Mouse (Mus musculus) stomach, embryonic 15.5 days (tissue): ENCODE measurements around the gene Sox6. TPM values are rescaled to one million over a fixed set of nuclear protein-coding genes. Genes with fewer than 3 reads are reported as not detected.

Source experiments
- ATAC-seq: fragments of 200-750 bp; cut with Nextera tagmentation; 2 replicates; pipeline ENCODE4 v1.8.0; 2017; ENCODE audit warnings: low read depth, moderate number of reproducible peaks, moderate TSS enrichment; ENCODE audit not compliant: insufficient read depth, low FRiP score
- H3K27ac ChIP-seq: fragments of 300-500 bp; sonication (generic); 2 replicates; pipeline ENCODE4 v1.5.1; 2015; ENCODE audit warnings: mild to moderate bottlenecking, inconsistent platforms
- H3K27me3 ChIP-seq: fragments of 300-500 bp; sonication (generic); replicated peaks from 2 replicates; pipeline ENCODE4 v1.6.1; 2015; ENCODE audit warnings: inconsistent platforms
- H3K36me3 ChIP-seq: fragments of 300-500 bp; sonication (generic); 2 replicates; pipeline ENCODE4 v1.6.1; 2015; ENCODE audit warnings: inconsistent platforms
- H3K4me1 ChIP-seq: fragments of 300-500 bp; sonication (generic); 2 replicates; pipeline ENCODE4 v1.6.1; 2015; ENCODE audit warnings: inconsistent platforms
- H3K4me2 ChIP-seq: fragments of 300-500 bp; sonication (generic); 2 replicates; pipeline ENCODE4 v1.6.1; 2015; ENCODE audit warnings: mild to moderate bottlenecking, inconsistent platforms
- H3K4me3 ChIP-seq: fragments of 300-500 bp; sonication (generic); replicated peaks from 2 replicates; pipeline ENCODE4 v1.5.1; 2015; ENCODE audit warnings: inconsistent platforms
- H3K9ac ChIP-seq: fragments of 300-500 bp; sonication (generic); 2 replicates; pipeline ENCODE4 v1.6.1; 2015; ENCODE audit warnings: inconsistent platforms
- H3K9me3 ChIP-seq: fragments of 300-500 bp; sonication (generic); 2 replicates; pipeline ENCODE4 v1.6.1; 2016; ENCODE audit warnings: inconsistent platforms
- whole genome bisulfite sequencing: fragments of 180-500 bp; shearing (Covaris S2); methylation state at CpG from one replicate; pipeline ENCODE4 v1.1.7; 2015; 5-methylcytosine and 5-hydroxymethylcytosine counted together
- polyA plus RNA-seq: library from polyadenylated mRNA; unstranded; fragments of >200 nt; fragmentation: Nextera tagmentation; extraction: Ambion mirVana; gene quantifications from 2 replicates; pipeline ENCODE4 v1.2.1, GENCODE M21; 2015

Sox6 gene
- polyA plus RNA-seq, 1 experiment from 2014 or later, result 42.4 TPM

DNA sequence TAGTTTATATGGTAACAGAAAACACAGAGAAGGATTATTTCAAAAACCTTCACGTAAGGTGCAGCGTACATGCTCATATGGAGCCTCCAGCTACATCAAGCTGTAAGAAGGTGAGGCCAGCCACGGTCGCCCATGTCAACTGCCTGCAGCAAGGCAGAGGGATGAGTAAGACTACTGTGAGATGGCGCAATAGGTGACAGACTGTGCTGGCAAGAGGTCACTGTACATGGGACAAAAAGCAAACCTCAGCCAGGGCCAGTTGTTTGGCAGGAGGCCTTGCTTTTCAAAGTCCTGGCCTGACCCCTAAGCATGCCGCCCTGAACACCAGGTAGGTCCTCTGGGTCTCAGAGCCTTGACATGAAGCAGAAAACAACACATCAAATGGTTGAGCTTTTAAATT is 194.2 kb downstream of the Sox6 start:
- H3K36me3 ChIP-seq, result no peaks in the 10 kb centered on the region
- peak; percentile 84 for ATAC-seq
- no peak overlapping the region for H3K4me3 ChIP-seq
- no peaks in the 10 kb centered on the region for H3K9me3 ChIP-seq
- H3K27me3 ChIP-seq, result no peaks in the 10 kb centered on the region
- H3K27ac ChIP-seq, result no peak overlapping the region
- H3K4me2 ChIP-seq, result no peak overlapping the region
- WGBS, result 81% methylated on average over 6 of the region's 6 CpGs
- H3K4me1 ChIP-seq, result no peaks in the 10 kb centered on the region
- no peak overlapping the region for H3K9ac ChIP-seq

DNA sequence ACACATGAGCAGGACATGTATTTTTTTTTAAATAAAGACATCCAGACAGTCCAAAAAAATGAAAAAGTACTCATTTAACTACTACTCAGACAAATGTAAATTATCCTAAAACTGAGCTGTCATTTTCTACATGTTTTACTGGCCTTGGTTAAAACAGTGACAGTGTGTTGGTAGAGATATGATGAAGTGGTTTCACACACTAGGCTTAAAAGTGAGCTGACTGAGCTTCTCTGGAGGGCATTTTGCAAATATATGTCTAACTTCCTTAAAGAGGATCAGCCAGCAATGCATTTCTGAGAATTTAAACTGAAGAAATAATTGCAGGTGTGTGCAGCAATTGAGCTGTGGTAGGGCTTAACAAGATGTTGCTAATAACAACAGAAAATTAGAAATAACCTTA is 196.3 kb downstream of the Sox6 start:
- H3K4me2 ChIP-seq, result no peak overlapping the region
- H3K4me1 ChIP-seq, result no peaks in the 10 kb centered on the region
- no peaks in the 10 kb centered on the region for H3K27me3 ChIP-seq
- H3K9ac ChIP-seq, result no peak overlapping the region
- no peak overlapping the region for H3K4me3 ChIP-seq
- H3K9me3 ChIP-seq, result no peaks in the 10 kb centered on the region
- H3K36me3 ChIP-seq, result no peaks in the 10 kb centered on the region
- ATAC-seq, result no peak
- no peak overlapping the region for H3K27ac ChIP-seq

DNA sequence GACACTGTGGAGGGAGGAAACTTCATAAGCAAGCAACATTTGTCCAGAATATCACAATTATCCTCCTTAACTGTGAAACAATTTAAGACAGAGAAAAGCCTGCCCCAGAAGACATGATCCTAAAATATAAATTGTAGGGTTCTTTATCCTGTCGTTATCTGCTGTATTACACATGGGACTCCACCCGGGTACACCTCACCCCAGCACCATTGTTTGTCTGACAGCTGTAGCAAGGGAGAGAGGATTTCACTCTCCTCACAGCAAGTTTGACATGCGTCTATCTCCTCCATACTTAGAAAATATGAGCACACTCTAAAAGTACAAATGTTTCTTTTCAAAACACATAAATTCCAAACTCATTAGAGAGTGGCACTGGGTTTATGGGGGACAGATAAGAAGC is 198.0 kb downstream of the Sox6 start:
- no peak overlapping the region for H3K27ac ChIP-seq
- H3K4me2 ChIP-seq, result no peak overlapping the region
- no peaks in the 10 kb centered on the region for H3K27me3 ChIP-seq

DNA sequence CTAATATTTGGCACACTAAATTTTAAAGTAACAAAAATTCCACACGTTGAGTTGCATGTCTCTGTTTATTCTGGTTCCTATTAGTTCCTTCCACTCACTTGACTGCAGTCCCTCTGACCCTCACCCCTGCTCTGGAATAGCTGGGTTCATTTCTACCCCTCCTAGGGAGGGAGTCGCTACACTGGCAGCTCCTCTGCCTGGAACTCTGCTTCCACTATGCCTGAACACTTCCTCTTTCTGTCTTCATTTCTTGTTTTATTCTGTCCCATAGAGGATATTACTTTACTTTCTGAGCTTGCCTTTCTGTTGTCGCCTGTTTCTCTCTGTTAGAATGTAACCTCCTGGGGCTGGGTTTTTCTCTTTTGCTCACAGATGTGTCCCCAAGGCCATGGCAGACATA is 203.6 kb downstream of the Sox6 start:
- Histone ChIP-seq H3K27ac (no peak overlapping the region), H3K9me3 (no peaks in the 10 kb centered on the region), H3K27me3 (no peaks in the 10 kb centered on the region), H3K9ac (no peak overlapping the region), H3K4me2 (no peak overlapping the region), H3K4me3 (no peak overlapping the region), H3K36me3 (no peaks in the 10 kb centered on the region), H3K4me1 (peaks cover 3% of the 10 kb centered on the region; the same call in 1 of the 2 replicates)
- 71% methylated on average over 3 of the region's 3 CpGs for WGBS
- no peak for ATAC-seq

More for the DNA sequence above, 198.0 kb downstream of the Sox6 start:
- H3K36me3 ChIP-seq, result no peaks in the 10 kb centered on the region
- no peak overlapping the region for H3K4me3 ChIP-seq
- H3K9me3 ChIP-seq, result no peaks in the 10 kb centered on the region
- no peaks in the 10 kb centered on the region for H3K4me1 ChIP-seq
- ATAC-seq, result no peak
- WGBS, result 55% methylated on average over 3 of the region's 3 CpGs
- H3K9ac ChIP-seq, result no peak overlapping the region

DNA sequence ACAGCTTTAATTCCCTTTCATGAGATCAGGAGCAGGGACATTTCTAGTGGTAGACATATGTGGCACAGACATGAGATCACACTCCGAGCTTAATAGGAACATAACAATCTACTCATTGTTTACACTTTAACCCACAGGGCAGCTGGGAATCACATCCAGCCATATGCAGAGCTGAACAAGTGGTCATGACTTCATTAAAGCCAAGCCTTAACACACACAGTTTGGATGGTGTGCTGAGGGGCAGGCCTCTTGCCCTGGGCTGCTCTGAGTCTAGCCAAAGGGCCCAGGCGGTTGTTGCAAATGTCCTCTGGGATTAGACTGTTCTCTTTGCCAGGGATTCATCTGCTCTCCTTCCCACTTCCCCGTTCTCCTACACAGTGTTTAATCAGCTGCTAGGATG is 204.9 kb downstream of the Sox6 start:
- no peaks in the 10 kb centered on the region for H3K36me3 ChIP-seq
- no peak for ATAC-seq
- no peak overlapping the region for H3K4me2 ChIP-seq
- no peak overlapping the region for H3K27ac ChIP-seq
- no peaks in the 10 kb centered on the region for H3K27me3 ChIP-seq
- H3K9ac ChIP-seq, result no peak overlapping the region
- H3K9me3 ChIP-seq, result no peaks in the 10 kb centered on the region
- no peak overlapping the region for H3K4me3 ChIP-seq
- WGBS, result 51% methylated on average over 3 of the region's 3 CpGs
- peaks cover 6% of the 10 kb centered on the region; the same call in 1 of the 2 replicates for H3K4me1 ChIP-seq

DNA sequence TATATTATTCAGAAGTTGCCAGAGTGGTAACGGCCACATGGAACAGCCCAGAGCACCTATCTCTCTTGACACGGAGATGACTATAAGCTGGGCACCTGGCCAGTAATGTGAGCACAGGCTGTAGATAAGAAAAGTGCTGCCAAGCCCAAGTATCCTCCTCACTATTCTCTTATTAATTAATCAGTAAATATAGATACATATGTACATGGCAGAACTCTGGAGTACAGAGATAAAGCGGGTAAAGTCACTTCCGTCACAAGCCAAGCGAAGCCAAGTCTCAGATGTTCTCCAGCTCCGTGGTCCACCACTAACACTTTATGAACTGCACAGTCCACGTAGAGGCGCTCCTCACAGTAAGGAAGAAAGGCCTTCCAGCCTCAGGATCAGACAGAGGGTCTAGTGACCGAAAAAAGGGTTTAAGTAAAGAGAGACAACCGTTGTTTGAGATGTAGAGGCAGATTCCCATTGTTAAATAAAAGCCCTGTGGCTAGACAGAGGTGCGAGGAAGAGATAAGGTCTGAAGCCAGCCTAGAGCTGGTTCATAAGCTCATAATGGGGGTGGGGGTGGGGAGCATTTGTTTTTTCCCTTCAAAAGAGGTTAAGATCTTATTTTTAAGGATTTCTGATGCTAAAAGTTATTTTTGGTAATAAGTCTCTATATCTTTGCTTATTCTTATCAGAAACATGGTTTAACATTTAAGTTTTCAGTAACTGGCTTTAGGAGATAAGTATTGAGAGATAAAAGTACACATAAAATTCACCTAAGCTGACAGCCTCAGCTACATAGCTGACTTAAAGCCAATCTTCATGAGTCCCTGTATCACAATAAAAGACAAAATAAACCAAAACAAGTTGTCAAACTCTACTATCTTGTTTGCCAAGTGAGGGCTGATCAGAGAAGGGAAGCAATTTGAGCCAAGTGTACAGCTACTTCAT is 207.4 kb downstream of the Sox6 start:
- peak; percentile 84 for ATAC-seq
- H3K4me3 ChIP-seq, result no peak overlapping the region
- no peak overlapping the region for H3K9ac ChIP-seq
- WGBS, result 67% methylated on average over 11 of the region's 11 CpGs
- peaks cover 11% of the 10 kb centered on the region; the same call in 1 of the 2 replicates for H3K4me1 ChIP-seq
- H3K9me3 ChIP-seq, result no peaks in the 10 kb centered on the region
- H3K27ac ChIP-seq, result no peak overlapping the region
- no peaks in the 10 kb centered on the region for H3K27me3 ChIP-seq
- no peak overlapping the region for H3K4me2 ChIP-seq
- H3K36me3 ChIP-seq, result no peaks in the 10 kb centered on the region

DNA sequence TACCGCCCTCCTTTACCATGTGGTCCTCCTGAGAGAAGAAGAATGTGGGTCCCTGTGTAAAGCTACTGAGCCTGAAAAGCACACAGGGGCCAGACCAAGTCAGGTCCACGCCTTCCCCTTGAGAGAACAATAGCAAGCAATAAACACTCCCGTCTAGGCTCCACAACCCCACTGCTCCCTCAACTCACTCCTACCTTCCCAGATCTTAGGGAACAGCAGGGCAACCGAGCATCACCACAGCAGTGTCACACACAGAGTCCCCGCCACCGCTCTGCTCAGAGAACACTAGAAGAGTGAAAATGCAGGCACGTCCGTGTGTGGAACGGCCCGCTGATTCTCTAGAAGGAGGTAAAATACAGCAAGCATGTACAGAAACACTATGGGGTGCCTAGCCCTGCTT is 208.2 kb downstream of the Sox6 start:
- 58% methylated on average over 10 of the region's 10 CpGs for WGBS
- Histone ChIP-seq H3K9me3 (no peaks in the 10 kb centered on the region), H3K27me3 (no peaks in the 10 kb centered on the region), H3K36me3 (no peaks in the 10 kb centered on the region), H3K4me3 (no peak overlapping the region), H3K9ac (no peak overlapping the region), H3K27ac (peak overlapping the region; percentile 0; the same call in 1 of the 2 replicates), H3K4me2 (no peak overlapping the region), H3K4me1 (peaks cover 20% of the 10 kb centered on the region; the same call in 1 of the 2 replicates)
- ATAC-seq, result no peak

DNA sequence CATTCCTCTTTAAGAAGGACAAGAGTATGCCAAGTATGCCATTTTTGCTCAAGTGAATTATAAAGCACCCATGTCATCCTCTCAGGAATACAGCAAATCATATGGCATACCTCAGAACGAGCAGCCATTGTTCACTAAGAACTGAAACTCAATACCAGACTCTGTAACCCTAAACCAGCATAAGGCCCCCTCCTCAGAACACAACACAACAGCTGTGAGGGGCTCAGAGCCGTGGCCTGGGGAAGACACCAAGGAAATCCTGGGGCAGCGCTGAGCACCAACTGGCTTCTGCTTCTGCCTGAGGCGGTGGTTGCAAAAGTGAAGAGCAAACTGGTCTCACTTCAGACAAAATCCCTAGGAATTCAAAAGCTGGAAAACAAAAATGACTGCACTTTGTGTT is 208.8 kb downstream of the Sox6 start:
- Histone ChIP-seq H3K9ac (no peak overlapping the region), H3K9me3 (no peaks in the 10 kb centered on the region), H3K4me2 (no peak overlapping the region), H3K4me3 (no peak overlapping the region), H3K36me3 (no peaks in the 10 kb centered on the region), H3K4me1 (peaks cover 24% of the 10 kb centered on the region; the same call in 1 of the 2 replicates), H3K27ac (no peak overlapping the region), H3K27me3 (no peaks in the 10 kb centered on the region)
- ATAC-seq, result no peak
- 30% methylated on average over 4 of the region's 4 CpGs for WGBS

DNA sequence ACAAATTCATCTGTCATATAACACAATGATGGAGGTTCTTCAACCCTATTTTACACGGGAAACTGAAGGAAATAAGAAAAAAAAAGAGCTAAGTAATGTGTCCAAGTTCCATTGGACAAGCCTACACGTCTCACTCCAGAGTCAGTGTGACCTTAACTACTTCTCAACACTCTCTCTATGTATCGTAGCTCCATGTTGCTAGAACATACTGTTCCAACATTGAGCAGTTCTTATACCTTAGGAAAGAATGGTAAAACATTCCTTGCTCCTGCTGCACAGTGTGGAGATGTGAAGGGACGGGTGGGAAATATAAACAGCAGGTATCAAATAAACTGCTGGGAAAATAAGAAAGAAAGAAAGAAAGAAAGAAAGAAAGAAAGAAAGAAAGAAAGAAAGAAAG is 209.3 kb downstream of the Sox6 start:
- no peaks in the 10 kb centered on the region for H3K9me3 ChIP-seq
- 61% methylated on average over 4 of the region's 4 CpGs for WGBS
- peaks cover 29% of the 10 kb centered on the region; the same call in 1 of the 2 replicates for H3K4me1 ChIP-seq

DNA sequence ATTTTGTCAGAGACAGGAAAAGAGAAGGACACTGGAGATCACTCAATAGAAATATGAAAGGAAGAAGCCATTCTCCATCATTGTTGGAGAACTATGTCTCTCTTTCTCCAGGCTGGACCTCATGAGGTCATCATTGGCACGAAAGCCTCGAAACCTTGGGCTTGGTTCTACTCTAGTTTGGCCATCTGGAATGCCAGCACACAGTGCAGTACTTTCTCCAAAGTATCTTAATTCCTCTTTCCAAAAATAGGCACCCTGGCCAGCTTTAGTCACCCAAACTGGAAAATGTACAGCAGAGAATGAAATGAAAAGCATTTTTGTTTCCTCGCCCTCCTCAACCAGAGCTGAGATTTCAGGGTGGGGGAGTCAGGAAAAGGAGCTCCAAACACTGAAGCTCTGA is 213.3 kb downstream of the Sox6 start:
- no peak overlapping the region for H3K9ac ChIP-seq
- H3K4me2 ChIP-seq, result no peak overlapping the region
- H3K27me3 ChIP-seq, result no peaks in the 10 kb centered on the region
- H3K4me1 ChIP-seq, result peaks cover 29% of the 10 kb centered on the region; the same call in 1 of the 2 replicates
- no peak overlapping the region for H3K4me3 ChIP-seq
- H3K36me3 ChIP-seq, result no peaks in the 10 kb centered on the region
- no peaks in the 10 kb centered on the region for H3K9me3 ChIP-seq
- WGBS, result 62% methylated on average over 3 of the region's 3 CpGs
- ATAC-seq, result no peak; the same call in 1 of the 2 replicates
- H3K27ac ChIP-seq, result peak overlapping the region; percentile 40; the same call in 1 of the 2 replicates

More for the DNA sequence above, 209.3 kb downstream of the Sox6 start:
- no peak overlapping the region for H3K4me3 ChIP-seq
- H3K4me2 ChIP-seq, result no peak overlapping the region
- no peaks in the 10 kb centered on the region for H3K27me3 ChIP-seq
- ATAC-seq, result no peak
- no peak overlapping the region for H3K27ac ChIP-seq
- no peaks in the 10 kb centered on the region for H3K36me3 ChIP-seq
- H3K9ac ChIP-seq, result no peak overlapping the region

DNA sequence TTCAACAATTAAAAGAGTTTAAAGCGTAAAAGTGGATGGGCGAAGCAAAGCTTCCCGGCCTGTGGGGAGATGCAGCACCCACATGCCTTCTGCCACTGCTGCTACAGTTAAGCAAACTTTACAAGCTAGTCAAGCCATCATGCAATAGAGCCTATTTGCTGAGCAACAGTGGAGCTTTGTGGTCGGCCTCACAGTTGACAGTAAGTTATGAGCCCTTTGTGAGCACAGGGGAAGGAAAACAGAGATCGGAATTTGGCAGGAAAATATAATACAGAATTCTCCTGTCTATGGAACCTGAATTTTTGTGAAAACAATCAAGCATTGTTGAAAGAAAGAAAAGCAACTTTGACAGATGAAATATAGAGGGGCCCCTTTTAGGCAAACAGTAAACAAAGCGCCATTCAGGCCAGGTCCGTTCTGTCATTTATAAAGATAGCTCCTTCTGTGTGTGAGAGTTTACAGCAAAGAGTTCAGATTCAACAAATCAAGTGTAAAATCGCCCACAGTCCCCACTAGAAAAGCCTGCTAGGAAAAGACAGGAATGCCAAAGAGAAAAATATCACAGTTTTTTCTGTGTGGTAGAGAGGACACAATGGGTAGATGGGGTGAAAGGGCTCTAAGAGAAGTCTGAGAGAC is 213.9 kb downstream of the Sox6 start:
- peak; percentile 66; the same call in 1 of the 2 replicates for ATAC-seq
- Histone ChIP-seq H3K9me3 (no peaks in the 10 kb centered on the region), H3K4me3 (no peak overlapping the region), H3K4me1 (peaks cover 27% of the 10 kb centered on the region; the same call in 1 of the 2 replicates), H3K36me3 (no peaks in the 10 kb centered on the region), H3K9ac (no peak overlapping the region), H3K4me2 (no peak overlapping the region), H3K27ac (no peak overlapping the region), H3K27me3 (no peaks in the 10 kb centered on the region)
- WGBS, result 33% methylated on average over 8 of the region's 8 CpGs

DNA sequence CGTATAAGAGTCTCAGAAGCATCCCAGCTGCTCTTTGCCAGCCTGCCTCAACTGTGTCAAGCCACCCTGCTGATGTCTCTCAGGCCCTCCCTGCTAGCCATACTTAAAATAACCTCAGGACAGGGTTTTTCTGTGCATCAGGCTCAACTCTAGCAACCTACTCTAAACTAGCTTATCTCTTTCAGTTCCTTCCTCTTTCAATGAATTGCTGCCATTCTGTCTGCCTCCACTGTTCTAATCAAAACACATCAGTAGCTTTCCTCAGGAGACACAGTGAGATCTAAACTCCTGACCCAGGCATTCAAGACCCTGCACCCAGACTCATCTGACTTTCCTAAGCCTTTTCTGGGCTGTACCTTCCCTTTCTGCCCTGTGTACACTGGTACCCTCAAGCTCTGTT is 219.5 kb downstream of the Sox6 start:
- 34% methylated on average over 1 of the region's 1 CpGs for WGBS
- ATAC-seq, result no peak
- no peak overlapping the region for H3K4me2 ChIP-seq
- H3K4me1 ChIP-seq, result 0 out of 2 replicates have a peak, but pooled peaks cover 3% of the 10 kb centered on the region
- no peak overlapping the region for H3K4me3 ChIP-seq
- no peaks in the 10 kb centered on the region for H3K27me3 ChIP-seq
- H3K36me3 ChIP-seq, result no peaks in the 10 kb centered on the region
- H3K9ac ChIP-seq, result no peak overlapping the region
- H3K27ac ChIP-seq, result no peak overlapping the region
- no peaks in the 10 kb centered on the region for H3K9me3 ChIP-seq
